Mouse (Mus musculus): ENCODE data around the gene Mical3. TPM values are rescaled to one million over a fixed set of nuclear protein-coding genes. Genes with fewer than 3 reads are reported as not detected.

Mical3 gene
- total RNA-seq, 1 experiment from 2014 or later: 65.9 TPM

- no peak for DNase-seq
Observed at GRCm38 (mm10) chr6:121145906-121146305, 15.1 kb upstream of the Mical3 start.

GRCm38 (mm10) chr6:121145010-121145604 lies 14.3 kb upstream of the Mical3 start:
- peak; percentile 73 for DNase-seq

- peak; percentile 88 for DNase-seq
Observed at GRCm38 (mm10) chr6:121144066-121144465, 13.3 kb upstream of the Mical3 start.

GRCm38 (mm10) chr6:121143439-121143838 lies 12.6 kb upstream of the Mical3 start:
- peak; percentile 73 for DNase-seq

GRCm38 (mm10) chr6:121142298-121142697 lies 11.5 kb upstream of the Mical3 start:
- no peak for DNase-seq

GRCm38 (mm10) chr6:121139271-121139670 lies 8.5 kb upstream of the Mical3 start:
- DNase-seq: no peak

GRCm38 (mm10) chr6:121138338-121139040 lies 7.7 kb upstream of the Mical3 start:
- no peak for DNase-seq

- no peak for DNase-seq
Observed at GRCm38 (mm10) chr6:121137222-121137621, 6.4 kb upstream of the Mical3 start.

GRCm38 (mm10) chr6:121134884-121135283 lies 4.1 kb upstream of the Mical3 start:
- no peak for DNase-seq

GRCm38 (mm10) chr6:121134249-121134648 lies 3.5 kb upstream of the Mical3 start:
- no peak for DNase-seq

GRCm38 (mm10) chr6:121130039-121130705 lies 627 bp downstream of the Mical3 start:
- DNase-seq: peak; percentile 86

- no peak for DNase-seq
Observed at GRCm38 (mm10) chr6:121129506-121129905, 1.3 kb downstream of the Mical3 start.

- no peak for DNase-seq
Observed at GRCm38 (mm10) chr6:121128736-121129135, 2.1 kb downstream of the Mical3 start.

- no peak for DNase-seq
Observed at GRCm38 (mm10) chr6:121127726-121128125, 3.1 kb downstream of the Mical3 start.

- DNase-seq: no peak
Observed at GRCm38 (mm10) chr6:121126202-121126601, 4.6 kb downstream of the Mical3 start.

GRCm38 (mm10) chr6:121122739-121123241 lies 8.0 kb downstream of the Mical3 start:
- peak; percentile 68 for DNase-seq

- DNase-seq: no peak
Observed at GRCm38 (mm10) chr6:121120776-121121175, 10.0 kb downstream of the Mical3 start.

GRCm38 (mm10) chr6:121117971-121118755 lies 12.6 kb downstream of the Mical3 start:
- DNase-seq: peak; percentile 27

- DNase-seq: no peak
Observed at GRCm38 (mm10) chr6:121117142-121117541, 13.7 kb downstream of the Mical3 start.

- no peak for DNase-seq
Observed at GRCm38 (mm10) chr6:121116434-121116833, 14.4 kb downstream of the Mical3 start.

- no peak for DNase-seq
Observed at GRCm38 (mm10) chr6:121111448-121112055, 19.2 kb downstream of the Mical3 start.

Measured in adrenal gland, postnatal 25 days (tissue).